Mouse (Mus musculus) adrenal gland, postnatal 4 days (tissue): ENCODE results near the gene Arfgap1. TPM values are rescaled to one million over a fixed set of nuclear protein-coding genes. Genes with fewer than 3 reads are reported as not detected.

ENCODE experiments used
- DNase-seq, 2 experiments: peaks; one replicate each; pipeline ENCODE4 v3.0.0; 2021 to 2022; ENCODE audit warnings: low spot score in 2 of 2, mixed read lengths in 2 of 2
- total RNA-seq, 2 experiments: library from RNA; stranded (reverse); gene quantifications; 2 replicates each; pipeline ENCODE4 v1.2.3; 2021

Gene Arfgap1
- total RNA-seq, 2 experiments from 2014 or later = 87.0 to 93.3 TPM

DNA sequence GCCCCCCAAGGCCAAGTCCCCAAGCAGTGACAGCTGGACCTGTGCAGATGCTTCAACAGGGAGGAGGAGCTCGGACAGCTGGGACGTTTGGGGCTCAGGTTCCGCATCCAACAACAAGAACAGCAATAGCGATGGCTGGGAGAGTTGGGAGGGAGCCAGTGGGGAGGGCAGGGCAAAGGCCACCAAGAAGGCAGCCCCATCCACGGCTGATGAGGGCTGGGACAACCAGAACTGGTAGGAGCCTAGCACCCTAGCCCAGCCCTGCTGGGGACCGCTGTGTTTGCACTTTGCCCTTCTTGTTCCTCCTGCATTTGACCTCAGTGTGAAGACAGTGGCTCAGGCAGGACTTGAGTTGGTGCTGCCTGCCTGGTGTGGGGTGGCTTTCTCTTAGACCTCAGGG, 14.1 kb downstream of the Arfgap1 start:
- DNase-seq = no peak

DNA sequence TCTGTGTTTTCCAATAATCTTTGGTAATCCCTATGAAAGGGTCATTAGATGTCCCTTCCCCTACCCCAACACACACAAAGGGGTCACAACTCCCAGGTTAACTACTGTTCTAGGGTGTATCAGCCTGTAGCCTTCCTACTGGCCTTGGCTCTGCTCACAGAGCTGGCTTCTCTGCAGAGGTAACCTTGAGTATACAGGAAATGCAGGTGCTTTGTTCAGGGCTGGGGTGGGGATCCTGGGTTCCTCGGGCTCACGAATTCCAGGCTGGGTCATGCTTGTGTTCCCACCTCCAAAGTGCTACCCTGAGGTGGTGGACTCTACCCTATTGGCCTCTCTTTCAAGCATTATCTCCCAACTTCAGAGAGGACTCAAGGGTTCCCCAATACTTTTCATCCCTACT, 18.6 kb downstream of the Arfgap1 start:
- no peak for DNase-seq

DNA sequence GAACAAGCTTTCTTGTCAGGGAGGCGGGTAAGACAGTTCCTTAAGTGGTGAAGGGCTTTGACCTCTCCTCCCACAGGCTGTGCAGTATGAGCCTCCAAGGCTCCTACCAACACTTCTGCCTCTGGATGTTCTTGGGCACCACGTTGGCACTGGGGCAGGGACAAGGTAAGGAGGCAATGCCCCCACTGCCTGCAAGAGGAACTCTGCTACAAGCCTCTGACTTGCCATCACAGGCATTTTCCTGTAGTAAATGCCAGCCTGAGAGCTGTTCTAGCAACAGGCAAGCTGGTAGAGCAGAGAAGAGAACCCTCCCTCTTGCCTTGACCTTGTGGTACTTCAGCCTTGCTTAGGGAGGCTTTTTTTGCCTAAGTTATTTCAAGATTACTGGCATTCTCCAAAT, 19.4 kb downstream of the Arfgap1 start, which contains the start of gene Col20a1:
Col20a1 (plus strand) TSS at position 87 of the 400 bp plus-strand sequence.
- no peak for DNase-seq

DNA sequence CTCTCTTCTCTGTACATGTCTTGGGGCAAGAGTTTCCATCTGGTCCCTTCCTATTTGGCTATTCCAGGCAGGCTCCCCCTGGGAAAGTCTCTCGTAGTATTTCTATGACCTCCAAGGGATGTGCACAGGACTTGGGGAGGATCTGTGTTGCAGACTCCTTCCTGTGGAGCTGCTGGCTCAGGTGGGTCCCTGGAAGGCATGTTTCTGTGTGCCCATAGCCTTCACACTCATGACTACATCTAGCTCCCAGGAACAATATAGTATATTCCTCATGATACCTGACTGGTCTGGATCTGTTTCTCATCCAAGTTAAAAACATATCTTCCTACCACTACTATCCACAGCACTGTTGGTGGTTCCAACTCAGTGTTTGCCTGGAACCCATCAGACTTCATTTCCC, 20.0 kb downstream of the Arfgap1 start:
- no peak for DNase-seq

DNA sequence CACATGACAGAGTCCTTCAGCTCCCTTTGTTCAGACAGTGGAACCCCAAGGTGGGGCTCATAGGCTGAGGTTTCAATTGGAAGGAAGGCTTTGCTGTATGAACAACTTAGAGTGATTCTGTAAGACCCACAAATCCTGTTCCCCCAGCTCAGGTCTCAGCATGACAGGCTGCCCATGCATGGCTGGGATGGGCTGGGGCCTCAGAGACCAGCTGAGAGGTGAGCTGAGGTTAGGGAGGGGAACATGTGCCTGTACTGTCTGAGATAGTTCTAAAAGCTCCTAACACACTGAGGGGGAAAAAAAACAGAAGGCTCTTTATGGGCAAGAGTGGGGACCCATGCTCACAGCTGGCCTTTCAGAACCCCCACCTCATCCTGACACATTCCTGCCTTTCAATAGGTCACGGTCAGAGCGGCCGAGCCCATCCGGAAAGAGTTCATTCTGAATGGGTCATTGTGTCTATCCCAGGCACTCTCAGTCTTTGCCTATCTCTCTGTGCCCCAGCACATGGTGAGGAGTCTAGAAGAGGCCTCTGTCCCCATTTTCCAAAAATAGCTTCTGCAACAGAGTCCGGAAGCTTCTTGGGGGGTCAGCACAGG, 20.5 kb downstream of the Arfgap1 start:
- DNase-seq = no peak

DNA sequence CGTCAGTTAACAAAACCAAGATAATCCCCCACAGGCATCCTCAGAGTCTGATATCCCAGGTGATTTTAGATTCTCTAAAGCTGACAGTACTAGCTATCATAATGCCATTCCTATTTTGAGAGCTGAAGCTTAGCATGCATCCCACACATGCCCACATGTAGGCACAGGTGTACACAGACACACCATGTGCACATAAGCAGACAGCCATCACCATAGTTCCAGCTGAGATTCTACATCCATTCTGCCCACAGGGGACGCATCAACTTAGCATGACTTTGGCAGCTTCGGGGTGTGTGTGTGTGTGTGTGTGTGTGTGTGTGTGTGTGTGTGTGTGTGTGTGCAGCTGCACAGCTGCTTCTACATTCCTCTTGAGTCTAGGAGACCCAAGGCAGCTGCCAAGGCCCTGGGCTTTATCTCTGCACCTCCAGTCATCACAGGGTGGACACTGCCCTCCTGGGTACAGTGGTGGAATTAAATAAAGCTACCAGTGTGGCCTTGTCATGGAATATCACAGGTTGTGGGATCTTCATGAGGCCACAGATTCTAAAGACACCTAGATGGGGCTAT, 21.4 kb downstream of the Arfgap1 start:
- no peak for DNase-seq

DNA sequence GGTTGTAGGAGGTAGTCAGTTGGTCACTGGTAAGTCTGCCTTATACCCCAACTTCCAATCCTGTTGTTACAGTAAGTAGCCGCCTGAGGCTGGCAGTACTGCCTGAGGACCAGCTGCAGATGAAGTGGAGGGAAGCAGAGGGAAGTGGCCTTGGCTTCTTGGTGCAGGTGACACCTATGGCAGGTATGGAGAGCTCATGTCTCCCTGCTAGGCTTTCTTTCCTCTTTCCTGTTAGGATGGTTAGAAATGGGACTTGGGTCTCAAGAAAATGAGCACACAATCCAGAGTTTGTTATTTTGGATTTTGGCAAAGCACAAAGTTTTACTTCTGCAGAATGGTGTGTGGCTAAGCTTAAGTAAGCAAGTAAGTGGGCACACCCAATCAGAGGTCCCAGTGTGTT, 21.9 kb downstream of the Arfgap1 start:
- no peak for DNase-seq

DNA sequence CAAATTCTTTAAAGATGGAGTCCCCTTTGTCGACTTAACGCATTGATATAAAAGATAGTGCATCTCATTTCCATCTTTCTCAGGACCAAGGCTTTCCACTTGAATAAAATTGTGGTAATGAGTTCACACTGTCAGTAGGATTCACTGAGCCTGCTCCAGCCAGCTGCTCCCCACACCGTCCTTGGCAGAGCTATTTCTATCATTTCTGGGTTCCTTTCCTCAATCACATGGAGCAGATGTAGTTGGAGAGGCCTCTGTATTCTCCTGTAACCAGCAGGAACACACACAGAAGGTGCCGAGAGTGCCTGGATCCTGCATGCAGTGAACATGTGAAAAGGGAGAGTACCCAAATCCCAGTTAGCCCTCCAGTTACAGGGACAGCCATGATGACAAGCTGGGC, 23.3 kb downstream of the Arfgap1 start:
- no peak for DNase-seq

DNA sequence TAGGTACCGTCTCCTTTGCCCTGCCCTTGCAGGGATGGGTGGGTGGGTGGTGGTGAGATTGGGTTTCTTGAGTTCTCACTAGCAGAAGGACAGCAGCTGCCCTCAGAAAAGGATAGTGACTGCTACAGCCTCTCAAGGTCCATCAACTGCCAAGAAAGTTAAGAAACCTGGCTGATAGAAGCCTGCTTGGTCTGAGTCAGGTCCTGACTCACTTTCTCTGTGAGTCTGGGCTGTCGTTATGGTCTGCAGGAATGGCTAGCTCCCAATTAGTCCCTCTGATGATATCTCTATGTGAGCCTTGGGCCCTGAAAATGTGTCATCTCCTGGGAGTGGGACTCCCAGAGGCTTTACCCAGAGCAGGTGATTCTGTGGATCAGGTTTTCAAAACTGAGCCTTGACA, 27.3 kb downstream of the Arfgap1 start:
- no peak for DNase-seq

DNA sequence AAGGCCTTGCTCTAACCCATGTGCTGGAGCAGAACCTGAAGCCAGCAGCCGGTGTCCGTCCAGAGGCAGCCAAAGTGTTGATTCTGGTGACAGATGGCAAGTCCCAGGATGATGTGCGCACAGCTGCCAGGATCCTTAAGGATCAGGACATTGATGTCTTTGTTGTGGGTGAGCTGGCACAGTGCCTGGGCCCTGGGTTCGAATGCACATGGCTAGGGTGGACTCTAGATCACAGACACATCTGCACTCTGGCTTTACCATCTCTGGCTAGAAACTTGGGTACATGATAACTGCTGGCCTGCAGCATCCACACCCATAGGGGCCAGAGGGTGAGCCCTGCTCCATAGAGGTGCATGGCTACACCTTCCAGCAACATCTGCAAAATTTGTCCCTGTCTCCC, 28.4 kb downstream of the Arfgap1 start:
- no peak for DNase-seq

DNA sequence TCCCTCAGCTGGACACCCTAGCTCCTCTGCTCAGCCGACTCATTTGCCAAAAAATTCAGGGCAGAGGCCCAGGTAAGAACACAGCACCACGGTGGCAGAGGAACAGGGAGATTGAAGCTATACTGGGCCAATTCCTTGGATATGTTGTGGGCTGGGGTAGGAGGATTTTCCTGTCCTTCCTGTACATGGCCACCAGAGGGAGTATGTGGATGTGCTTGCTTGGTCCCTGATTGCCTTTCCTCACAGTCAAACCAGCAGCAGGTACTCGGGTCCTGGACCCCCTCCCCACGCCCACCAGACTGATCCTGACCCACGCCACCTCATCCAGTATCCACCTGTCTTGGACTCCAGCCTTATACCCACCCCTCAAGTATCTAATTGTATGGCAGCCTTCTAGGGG, 29.4 kb downstream of the Arfgap1 start:
- no peak for DNase-seq

DNA sequence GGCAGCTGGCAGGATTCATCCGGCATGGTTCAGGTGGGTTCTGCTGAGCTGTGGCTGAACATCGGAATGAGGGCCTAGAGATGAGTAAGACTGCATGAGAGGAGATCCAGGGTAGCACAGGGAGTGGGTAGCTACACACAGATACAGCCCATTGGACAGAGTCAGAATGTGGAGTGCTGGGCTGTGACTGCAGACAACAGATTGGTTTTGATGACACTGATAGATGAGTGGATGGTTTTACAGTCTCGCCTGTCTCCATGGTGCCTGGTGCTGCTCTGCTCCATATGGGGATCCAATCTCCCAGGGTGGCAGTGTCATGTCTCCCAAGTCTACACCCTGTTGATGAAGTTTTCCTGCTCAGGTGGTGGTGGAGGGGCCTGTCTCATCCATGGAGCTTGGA, 29.9 kb downstream of the Arfgap1 start:
- no peak for DNase-seq

DNA sequence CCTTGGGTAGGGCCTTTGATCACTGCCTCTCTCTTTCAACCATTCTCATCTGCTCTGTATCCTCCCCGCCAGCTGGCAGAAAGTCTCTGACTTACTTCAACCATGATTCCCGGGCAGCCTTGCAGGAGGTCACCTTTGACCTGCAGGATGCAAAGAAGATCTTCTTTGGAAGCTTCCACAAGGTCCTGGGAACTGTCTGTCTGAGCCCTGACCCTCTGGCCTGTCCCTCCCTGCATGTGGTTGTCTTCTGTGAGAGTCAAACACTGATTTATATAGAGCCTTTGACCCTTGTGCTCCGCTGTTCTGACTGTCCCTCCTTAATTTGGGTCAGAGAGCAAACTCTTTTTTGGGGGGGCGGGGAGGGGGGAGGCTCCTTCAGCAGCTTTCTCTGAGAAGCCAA, 40.0 kb downstream of the Arfgap1 start:
- DNase-seq = no peak

DNA sequence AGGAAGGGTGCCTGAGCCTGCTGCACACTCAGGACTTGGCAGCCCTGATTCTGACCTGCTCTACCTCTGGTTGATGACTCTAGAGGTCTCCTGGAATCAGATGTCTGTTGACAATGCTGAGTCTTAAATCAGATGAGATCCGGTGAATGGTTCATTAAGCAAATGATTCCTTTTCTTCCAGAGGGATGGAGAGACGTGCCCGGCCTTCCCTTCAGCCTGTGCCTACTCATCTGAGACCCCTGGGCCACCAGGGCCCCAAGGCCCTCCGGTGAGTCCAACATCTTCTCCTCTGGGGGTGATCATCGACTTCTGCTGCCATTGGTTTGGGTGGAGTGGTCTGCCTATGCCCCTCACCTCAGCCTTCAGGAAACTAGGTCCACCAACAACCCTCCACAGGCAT, 41.3 kb downstream of the Arfgap1 start:
- no peak for DNase-seq

DNA sequence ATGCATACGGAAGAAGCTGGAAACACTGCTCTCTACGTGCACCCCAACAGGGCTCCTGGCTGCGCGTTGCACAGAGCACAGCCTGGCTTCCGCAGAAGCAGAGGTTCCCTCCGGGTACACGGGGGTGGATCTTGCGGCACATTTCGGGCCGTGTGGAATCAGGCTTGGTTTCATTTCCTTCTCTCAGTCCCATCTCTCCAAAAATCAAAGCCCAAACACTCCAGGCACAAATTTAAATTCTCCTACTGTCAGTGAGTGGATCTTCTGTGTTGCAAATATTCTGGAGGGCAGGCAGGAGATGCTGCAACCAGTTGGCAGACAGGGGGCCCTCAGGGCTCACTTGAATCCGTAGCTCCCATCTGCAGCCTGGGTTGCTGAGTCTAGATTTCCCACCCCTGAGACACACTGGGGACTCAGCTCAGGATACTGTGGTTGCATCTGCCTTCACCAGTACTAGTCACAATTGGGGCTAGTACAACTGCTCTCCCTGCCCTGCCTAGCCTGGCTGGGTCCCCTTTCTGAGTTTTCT, 64.4 kb downstream of the Arfgap1 start:
- no peak for DNase-seq

Other genes starting within 250 kb of the Arfgap1 start
- 1 to 10 TPM; 2.9 to 3.2 TPM for gene Slc17a9, start 242.0 kb upstream of the Arfgap1 start, total RNA-seq
- gene Bhlhe23, start 190.3 kb upstream of the Arfgap1 start, total RNA-seq = not detected
- 10 to 100 TPM; 58.7 to 64.4 TPM for gene Ythdf1, start 46.3 kb upstream of the Arfgap1 start, total RNA-seq
- gene Birc7, start 38.2 kb upstream of the Arfgap1 start, total RNA-seq = not detected
- 10 to 100 TPM in 1 of 2 experiments, 1 to 10 TPM in 1; 8.8 to 12.6 TPM for gene Nkain4, start 12.5 kb upstream of the Arfgap1 start, total RNA-seq
- gene Col20a1, start 19.3 kb downstream of the Arfgap1 start, total RNA-seq = 1 to 10 TPM; 5.6 to 6.3 TPM
- gene Chrna4, start 76.3 kb downstream of the Arfgap1 start, total RNA-seq = 10 to 100 TPM; 11.1 to 13.6 TPM
- gene Kcnq2, start 168.1 kb downstream of the Arfgap1 start, total RNA-seq = 10 to 100 TPM; 12.8 to 13.5 TPM
- gene Eef1a2, start 189.8 kb downstream of the Arfgap1 start, total RNA-seq = 10 to 100 TPM; 76.3 to 76.6 TPM
- 10 to 100 TPM; 91.2 to 93.3 TPM for gene Ppdpf, start 220.0 kb downstream of the Arfgap1 start, total RNA-seq
- gene Ptk6, start 235.6 kb downstream of the Arfgap1 start, total RNA-seq = not detected
- gene Srms, start 246.0 kb downstream of the Arfgap1 start, total RNA-seq = under 1 TPM; 0.20 to 0.85 TPM